Mouse (Mus musculus) gonadal fat pad, adult 2 months (tissue): ENCODE data around the gene Cacna1f. TPM values are rescaled to one million over a fixed set of nuclear protein-coding genes. Genes with fewer than 3 reads are reported as not detected.

Experiments
- DNase-seq: peaks from one replicate; pipeline ENCODE4 v3.0.0-alpha.2; 2012; ENCODE audit warnings: low read depth
- polyA plus RNA-seq: library from polyadenylated mRNA; depleted of rRNA; stranded (reverse); fragments of >200 nt; gene quantifications from 2 replicates; pipeline ENCODE4 v1.2.3, GENCODE M21; 2012; rRNA removed

Cacna1f gene
- polyA plus RNA-seq, 1 experiment, result 0.05 TPM

GRCm38 (mm10) chrX:7674284-7675000, 67.6 kb downstream of the Cacna1f start:
- no peak for DNase-seq

DNA sequence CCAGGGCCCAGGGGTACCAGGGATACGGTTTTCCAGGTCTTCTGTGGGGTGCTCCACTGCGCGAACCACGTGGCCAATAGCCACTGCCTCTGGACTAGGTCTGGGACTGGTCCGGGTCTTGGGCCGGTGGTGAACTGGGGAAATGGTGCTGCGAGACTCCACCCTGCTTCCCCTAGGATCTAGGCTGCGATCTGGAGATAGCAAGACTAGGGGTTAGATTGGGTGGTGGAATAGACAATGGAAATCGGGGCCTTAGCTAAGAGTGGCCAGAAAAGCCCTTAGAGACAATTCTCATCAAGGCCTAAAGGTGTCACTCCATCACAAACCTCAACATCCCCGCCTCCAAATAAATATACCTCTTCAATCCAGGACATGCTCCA, 68.1 kb downstream of the Cacna1f start:
- no peak for DNase-seq

- DNase-seq, result no peak
Measured at GRCm38 (mm10) chrX:7678986-7679385, 72.1 kb downstream of the Cacna1f start.

- no peak for DNase-seq
Measured at GRCm38 (mm10) chrX:7679405-7680056, 72.6 kb downstream of the Cacna1f start.

GRCm38 (mm10) chrX:7680057-7680412, 73.2 kb downstream of the Cacna1f start:
- no peak for DNase-seq

GRCm38 (mm10) chrX:7680864-7681263, 74.0 kb downstream of the Cacna1f start, which contains the start of gene Magix:
Gene Magix (minus strand): TSS chrX:7681251.
- DNase-seq, result no peak

Other genes with a start within 250 kb of the Cacna1f start
- gene Usp27x, start 231.3 kb upstream of the Cacna1f start, polyA plus RNA-seq, result 1.1 and 1.3 TPM in 2 replicates
- 0.11 and 0.18 TPM in 2 replicates for gene Foxp3, start 33.4 kb upstream of the Cacna1f start, polyA plus RNA-seq
- gene Ppp1r3f, start 32.8 kb upstream of the Cacna1f start, polyA plus RNA-seq, result 2.0 and 2.1 TPM in 2 replicates
- gene Ccdc22, start 1.6 kb upstream of the Cacna1f start, polyA plus RNA-seq, result 12.8 and 15.2 TPM in 2 replicates
- gene Syp, start 31.4 kb downstream of the Cacna1f start, polyA plus RNA-seq, result 4.7 and 13.6 TPM in 2 replicates
- gene Prickle3, start 50.2 kb downstream of the Cacna1f start, polyA plus RNA-seq, result 21.3 and 23.1 TPM in 2 replicates
- 425 and 457 TPM in 2 replicates for gene Plp2, start 64.3 kb downstream of the Cacna1f start, polyA plus RNA-seq
- gene Magix, start 74.2 kb downstream of the Cacna1f start, polyA plus RNA-seq, result 3.6 and 5.5 TPM in 2 replicates
- gene Gpkow, start 90.0 kb downstream of the Cacna1f start, polyA plus RNA-seq, result 10.3 and 10.4 TPM in 2 replicates
- gene Wdr45, start 107.2 kb downstream of the Cacna1f start, polyA plus RNA-seq, result 75.7 and 96.4 TPM in 2 replicates
- gene Gm45208, start 115.2 kb downstream of the Cacna1f start, polyA plus RNA-seq, result 0.32 TPM in 1 of 2 replicates, not detected in the other
- 20.9 TPM in 2 replicates for gene Praf2, start 121.4 kb downstream of the Cacna1f start, polyA plus RNA-seq
- gene Ccdc120, start 143.8 kb downstream of the Cacna1f start, polyA plus RNA-seq, result 16.7 and 23.1 TPM in 2 replicates
- 38.8 and 54.6 TPM in 2 replicates for gene Tfe3, start 155.5 kb downstream of the Cacna1f start, polyA plus RNA-seq
- gene Gripap1, start 182.7 kb downstream of the Cacna1f start, polyA plus RNA-seq, result 29.8 and 32.7 TPM in 2 replicates
- 9.9 and 10.7 TPM in 2 replicates for gene Kcnd1, start 215.2 kb downstream of the Cacna1f start, polyA plus RNA-seq
- gene Otud5, start 234.3 kb downstream of the Cacna1f start, polyA plus RNA-seq, result 24.3 and 44.1 TPM in 2 replicates